Mouse (Mus musculus) kidney, adult 2 months (tissue): ENCODE data around the gene Cytip.

Experiments used
- CTCF ChIP-seq: fragments of 200-500 bp; conservative IDR thresholded peaks from 2 replicates; pipeline ENCODE4 v1.5.1; 2011; ENCODE audit warnings: low read depth, mild to moderate bottlenecking, control low read depth, low read length, moderate library complexity, mixed read lengths; ENCODE audit not compliant: insufficient read depth, insufficient read length
- POLR2A ChIP-seq: fragments of 200-500 bp; IDR thresholded peaks from one replicate; pipeline ENCODE4 v1.6.1; 2011; ENCODE audit warnings: low read depth, low read length, control low read depth

- no peak for TF ChIP-seq CTCF
- no peak for TF ChIP-seq POLR2A
Observed at GRCm38 (mm10) chr2:58175392-58176291, 19.7 kb downstream of the Cytip start.
